Mouse (Mus musculus): ENCODE results near the gene Otud4. TPM values are rescaled to one million over a fixed set of nuclear protein-coding genes. Genes with fewer than 3 reads are reported as not detected.
"Not testable (repeated sequence)": the region's sequence is repeated elsewhere in the genome, so short reads cannot be mapped to it uniquely, and the experiment has no call there.

The Otud4 gene
- total and polyA plus RNA-seq, 2 experiments from 2014 or later, result 8.8 to 32.7 TPM

GRCm38 (mm10) chr8:79676461-79676860 lies 37.0 kb downstream of the Otud4 start:
- Histone ChIP-seq H3K27ac (ENCODE audit: low read depth) (no peak overlapping the region), H3K9ac (replicated peaks; ENCODE audit: low read depth, low read length) (no peak overlapping the region), H3K4me3 (ENCODE audit: low read depth, low read length) (no peak overlapping the region), H3K4me2 (ENCODE audit: low read depth, low read length) (no peak overlapping the region), H3K27me3 (ENCODE audit: control insufficient read depth, insufficient read depth, low read length) (no peaks in the 10 kb centered on the region), H3K9me3 (replicated peaks; ENCODE audit: control insufficient read depth, low read length) (no peaks in the 10 kb centered on the region), H3K36me3 (replicated peaks; ENCODE audit: control insufficient read depth, insufficient read depth, low read length) (peaks cover 44% of the 10 kb centered on the region), H3K4me1 (ENCODE audit: control insufficient read depth, insufficient read depth) (peaks cover 5% of the 10 kb centered on the region; the same call in 1 of the 2 replicates)
- 76% methylated on average over 4 of the region's 4 CpGs for WGBS
- no peak for TF ChIP-seq CTCF (IDR thresholded peaks at IDR 0.05; ENCODE audit: low read depth)
- TF ChIP-seq EP300 (IDR thresholded peaks at IDR 0.05; ENCODE audit: low read depth), result no peak
- DNase-seq (ENCODE audit: low spot score) (no peak), ATAC-seq (ENCODE audit: insufficient read depth, low read depth) (no peak)

GRCm38 (mm10) chr8:79679005-79679404 lies 39.6 kb downstream of the Otud4 start:
- ATAC-seq (ENCODE audit: insufficient read depth, low read depth) (no peak), DNase-seq (ENCODE audit: low spot score) (no peak)
- Histone ChIP-seq H3K4me1 (ENCODE audit: control insufficient read depth, insufficient read depth) (peaks cover 5% of the 10 kb centered on the region; the same call in 1 of the 2 replicates), H3K27ac (ENCODE audit: low read depth) (no peak overlapping the region), H3K4me3 (ENCODE audit: low read depth, low read length) (no peak overlapping the region), H3K9ac (replicated peaks; ENCODE audit: low read depth, low read length) (no peak overlapping the region), H3K27me3 (ENCODE audit: control insufficient read depth, insufficient read depth, low read length) (no peaks in the 10 kb centered on the region), H3K36me3 (replicated peaks; ENCODE audit: control insufficient read depth, insufficient read depth, low read length) (peaks cover 33% of the 10 kb centered on the region), H3K9me3 (replicated peaks; ENCODE audit: control insufficient read depth, low read length) (no peaks in the 10 kb centered on the region), H3K4me2 (ENCODE audit: low read depth, low read length) (no peak overlapping the region)
- WGBS, result 62% methylated on average over 5 of the region's 5 CpGs
- TF ChIP-seq EP300 (IDR thresholded peaks at IDR 0.05; ENCODE audit: low read depth) (no peak), CTCF (IDR thresholded peaks at IDR 0.05; ENCODE audit: low read depth) (no peak)

GRCm38 (mm10) chr8:79680083-79680482 lies 40.7 kb downstream of the Otud4 start:
- not testable (repeated sequence) for H3K9me3 ChIP-seq (replicated peaks; ENCODE audit: control insufficient read depth, low read length); H3K27me3 ChIP-seq (ENCODE audit: control insufficient read depth, insufficient read depth, low read length); DNase-seq (ENCODE audit: low spot score); H3K4me1 ChIP-seq (ENCODE audit: control insufficient read depth, insufficient read depth); ATAC-seq (ENCODE audit: insufficient read depth, low read depth); H3K27ac ChIP-seq (ENCODE audit: low read depth)
- Histone ChIP-seq H3K9ac (replicated peaks; ENCODE audit: low read depth, low read length) (peak overlapping the region; percentile 46), H3K4me2 (ENCODE audit: low read depth, low read length) (peak overlapping the region; percentile 74), H3K4me3 (ENCODE audit: low read depth, low read length) (peak overlapping the region; percentile 62), H3K36me3 (replicated peaks; ENCODE audit: control insufficient read depth, insufficient read depth, low read length) (peaks cover 34% of the 10 kb centered on the region)
- WGBS, result 22% methylated on average over 10 of the region's 10 CpGs

- Histone ChIP-seq H3K4me1 (ENCODE audit: control insufficient read depth, insufficient read depth) (peaks cover 5% of the 10 kb centered on the region; the same call in 1 of the 2 replicates), H3K9me3 (replicated peaks; ENCODE audit: control insufficient read depth, low read length) (no peaks in the 10 kb centered on the region), H3K4me3 (ENCODE audit: low read depth, low read length) (peak overlapping the region; percentile 62), H3K4me2 (ENCODE audit: low read depth, low read length) (peak overlapping the region; percentile 74), H3K36me3 (replicated peaks; ENCODE audit: control insufficient read depth, insufficient read depth, low read length) (peaks cover 36% of the 10 kb centered on the region), H3K27me3 (ENCODE audit: control insufficient read depth, insufficient read depth, low read length) (no peaks in the 10 kb centered on the region), H3K9ac (replicated peaks; ENCODE audit: low read depth, low read length) (peak overlapping the region; percentile 46), H3K27ac (ENCODE audit: low read depth) (no peak overlapping the region)
- ATAC-seq (ENCODE audit: insufficient read depth, low read depth), result peak; percentile 70
- TF ChIP-seq EP300 (IDR thresholded peaks at IDR 0.05; ENCODE audit: low read depth) (no peak), CTCF (IDR thresholded peaks at IDR 0.05; ENCODE audit: low read depth) (no peak)
- 3% methylated on average over 34 of the region's 34 CpGs for WGBS
- DNase-seq (ENCODE audit: low spot score), result peak; percentile 15
Measured at GRCm38 (mm10) chr8:79680555-79680954, 41.1 kb downstream of the Otud4 start.

GRCm38 (mm10) chr8:79680965-79681364 lies 41.5 kb downstream of the Otud4 start:
- TF ChIP-seq CTCF (IDR thresholded peaks at IDR 0.05; ENCODE audit: low read depth) (no peak), EP300 (IDR thresholded peaks at IDR 0.05; ENCODE audit: low read depth) (no peak)
- Histone ChIP-seq H3K4me3 (ENCODE audit: low read depth, low read length) (peak overlapping the region; percentile 62), H3K36me3 (replicated peaks; ENCODE audit: control insufficient read depth, insufficient read depth, low read length) (peaks cover 37% of the 10 kb centered on the region), H3K4me1 (ENCODE audit: control insufficient read depth, insufficient read depth) (peaks cover 5% of the 10 kb centered on the region; the same call in 1 of the 2 replicates), H3K27ac (ENCODE audit: low read depth) (no peak overlapping the region), H3K27me3 (ENCODE audit: control insufficient read depth, insufficient read depth, low read length) (no peaks in the 10 kb centered on the region), H3K9me3 (replicated peaks; ENCODE audit: control insufficient read depth, low read length) (no peaks in the 10 kb centered on the region), H3K9ac (replicated peaks; ENCODE audit: low read depth, low read length) (peak overlapping the region; percentile 46), H3K4me2 (ENCODE audit: low read depth, low read length) (peak overlapping the region; percentile 74)
- 29% methylated on average over 2 of the region's 2 CpGs for WGBS
- ATAC-seq (ENCODE audit: insufficient read depth, low read depth) (no peak), DNase-seq (ENCODE audit: low spot score) (no peak)

- H3K27ac ChIP-seq (ENCODE audit: low read depth); H3K4me2 ChIP-seq (ENCODE audit: low read depth, low read length); ATAC-seq (ENCODE audit: insufficient read depth, low read depth); H3K4me3 ChIP-seq (ENCODE audit: low read depth, low read length); H3K4me1 ChIP-seq (ENCODE audit: control insufficient read depth, insufficient read depth); H3K9me3 ChIP-seq (replicated peaks; ENCODE audit: control insufficient read depth, low read length); DNase-seq (ENCODE audit: low spot score); H3K9ac ChIP-seq (replicated peaks; ENCODE audit: low read depth, low read length); H3K27me3 ChIP-seq (ENCODE audit: control insufficient read depth, insufficient read depth, low read length): not testable (repeated sequence)
- H3K36me3 ChIP-seq (replicated peaks; ENCODE audit: control insufficient read depth, insufficient read depth, low read length), result peaks cover 78% of the 10 kb centered on the region
- 98% methylated on average over 3 of the region's 5 CpGs for WGBS
Measured at GRCm38 (mm10) chr8:79685927-79686326, 46.5 kb downstream of the Otud4 start.

Measured in heart, postnatal 0 days (tissue).